Mouse (Mus musculus) heart, adult 11 months (tissue): ENCODE measurements around the gene A4gnt.

Experiments
- DNase-seq: peaks from one replicate; pipeline ENCODE4 v3.0.0; 2022

The A4gnt gene

GRCm38 (mm10) chr9:99612202-99612601 is at the start of gene A4gnt:
Gene A4gnt, plus strand, starts transcription at chr9:99612502.
- DNase-seq: peak; percentile 14

GRCm38 (mm10) chr9:99563714-99564113 is 48.6 kb upstream of the A4gnt start:
- DNase-seq: peak; percentile 89

- no peak for DNase-seq
These were observed 44.3 kb upstream of the A4gnt start for GRCm38 (mm10) chr9:99568023-99568346.

GRCm38 (mm10) chr9:99568347-99569070 is 43.8 kb upstream of the A4gnt start, which contains the start of gene Armc8:
Gene Armc8, minus strand, starts transcription at chr9:99568899.
- peak; percentile 99 for DNase-seq

- no peak for DNase-seq
These were observed 43.3 kb upstream of the A4gnt start for GRCm38 (mm10) chr9:99569071-99569397.

GRCm38 (mm10) chr9:99575677-99576480 is 36.4 kb upstream of the A4gnt start, which contains the start of gene Dbr1:
Gene Dbr1, plus strand, starts transcription at chr9:99575799.
- DNase-seq: peak; percentile 99

- DNase-seq: no peak
These were observed 31.6 kb upstream of the A4gnt start for GRCm38 (mm10) chr9:99580655-99581054.

- no peak for DNase-seq
These were observed 24.6 kb upstream of the A4gnt start for GRCm38 (mm10) chr9:99587505-99588202.

GRCm38 (mm10) chr9:99591144-99591543 is 21.2 kb upstream of the A4gnt start:
- DNase-seq: no peak

- DNase-seq: peak; percentile 35
These were observed 13.2 kb upstream of the A4gnt start for GRCm38 (mm10) chr9:99599127-99599526.

- DNase-seq: peak; percentile 33
These were observed 8.7 kb upstream of the A4gnt start for GRCm38 (mm10) chr9:99603566-99603965.

- peak; percentile 30 for DNase-seq
These were observed 7.4 kb downstream of the A4gnt start for GRCm38 (mm10) chr9:99619688-99620087.

- peak; percentile 76 for DNase-seq
These were observed 7.9 kb downstream of the A4gnt start for GRCm38 (mm10) chr9:99620196-99620595.

GRCm38 (mm10) chr9:99622034-99622433 is 9.7 kb downstream of the A4gnt start:
- DNase-seq: peak; percentile 8

GRCm38 (mm10) chr9:99622966-99623365 is 10.7 kb downstream of the A4gnt start:
- DNase-seq: peak; percentile 64

GRCm38 (mm10) chr9:99624117-99624516 is 11.8 kb downstream of the A4gnt start:
- peak; percentile 79 for DNase-seq

GRCm38 (mm10) chr9:99628581-99628980 is 16.3 kb downstream of the A4gnt start:
- peak; percentile 51 for DNase-seq

- peak; percentile 97 for DNase-seq
These were observed 17.1 kb downstream of the A4gnt start, which contains the start of gene Dzip1l for GRCm38 (mm10) chr9:99629281-99630011. Gene Dzip1l, plus strand, starts transcription at chr9:99629496.

GRCm38 (mm10) chr9:99630071-99630470 is 17.8 kb downstream of the A4gnt start:
- no peak for DNase-seq

- no peak for DNase-seq
These were observed 18.3 kb downstream of the A4gnt start for GRCm38 (mm10) chr9:99630528-99631125.

- DNase-seq: no peak
These were observed 19.5 kb downstream of the A4gnt start for GRCm38 (mm10) chr9:99631781-99632180.

- DNase-seq: no peak
These were observed 20.0 kb downstream of the A4gnt start for GRCm38 (mm10) chr9:99632264-99632663.
